Comparison of ENCODE assay signal across 9 mouse cellular contexts in the genomic region with DNA sequence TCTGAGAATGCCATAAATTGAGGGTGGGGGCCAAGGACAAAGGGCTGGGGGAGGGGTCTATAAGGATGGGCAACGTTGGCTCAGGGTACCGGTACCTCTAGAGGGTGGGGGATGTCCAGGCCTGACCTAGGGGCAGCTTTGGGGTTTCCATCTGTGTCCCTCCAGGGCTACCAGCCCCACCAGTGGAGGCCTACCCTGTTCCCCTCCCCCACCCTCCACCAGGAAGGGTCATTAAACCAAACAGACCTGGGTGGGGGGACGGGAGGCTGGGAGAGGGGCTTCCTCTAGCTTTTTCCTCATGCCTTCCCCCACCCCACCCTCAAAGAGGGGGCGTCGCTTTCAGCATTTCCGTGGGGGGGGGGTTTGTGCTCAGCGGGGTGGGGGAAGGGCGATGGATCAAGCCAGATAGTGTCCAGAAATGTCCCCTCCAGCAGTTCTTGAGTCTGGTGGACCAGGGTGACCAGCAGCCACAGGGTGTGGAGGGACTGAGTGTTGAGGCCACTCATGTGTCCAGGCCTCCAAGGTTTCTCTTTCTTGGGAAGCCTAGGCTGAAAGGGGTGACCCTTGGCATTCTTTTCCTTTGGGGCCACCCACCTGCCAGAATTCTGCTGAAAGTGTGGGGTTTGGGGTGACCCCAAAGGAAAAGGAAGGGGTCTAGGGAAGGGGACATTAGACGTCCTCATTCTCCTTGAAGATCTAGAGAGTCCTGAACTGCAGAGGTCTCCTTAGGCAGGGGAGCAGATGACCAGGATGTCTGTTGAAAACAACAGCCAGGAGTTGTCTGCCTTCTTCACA. TPM values are rescaled to one million over a fixed set of nuclear protein-coding genes. Genes with fewer than 3 reads are reported as not detected.
DNase-seq lines count a peak whose midpoint lies in the region; ATAC-seq lines count a peak whose summit lies in the region.
"Had no signal": no experiment of that assay in that cellular context is flagged by ENCODE, and none has a peak within 500 bp of the region (broad histone marks: within the 10 kb centered on the region; RNA-seq: fewer than 3 reads in every experiment).

No protein-coding gene starts in this region.

- WGBS in forebrain, embryonic 12.5 days, result 25% methylated on average over 9 of the region's 9 CpGs
- WGBS in limb, embryonic 10.5 days, result 7% methylated on average over 9 of the region's 9 CpGs
- WGBS in neural tube, embryonic 14.5 days, result 12% methylated on average over 9 of the region's 9 CpGs

- no peak for ATAC-seq in forebrain, embryonic 12.5 days (ENCODE audit: low FRiP score)
- ATAC-seq in neural tube, embryonic 14.5 days (ENCODE audit: low read depth), result no peak
- ATAC-seq: activated CD4-positive, CD25-positive, alpha-beta regulatory T cell, adult 4 months had no signal

- H3K36me3 ChIP-seq in forebrain, embryonic 12.5 days (replicated peaks), result peaks cover 36% of the 10 kb centered on the region
- H3K36me3 ChIP-seq in limb, embryonic 10.5 days, result peaks cover 44% of the 10 kb centered on the region
- peaks cover 13% of the 10 kb centered on the region for H3K36me3 ChIP-seq in neural tube, embryonic 14.5 days (ENCODE audit: control insufficient read depth, insufficient read depth, low read length)

- H3K9me3 ChIP-seq in forebrain, embryonic 12.5 days, result no peaks in the 10 kb centered on the region
- no peaks in the 10 kb centered on the region for H3K9me3 ChIP-seq in limb, embryonic 10.5 days (replicated peaks)
- no peaks in the 10 kb centered on the region for H3K9me3 ChIP-seq in neural tube, embryonic 14.5 days (ENCODE audit: control insufficient read depth, low read length)

- H3K4me2 ChIP-seq in forebrain, embryonic 12.5 days, result peak overlapping the region; percentile 89
- peak overlapping the region; percentile 83 for H3K4me2 ChIP-seq in neural tube, embryonic 14.5 days (ENCODE audit: low read depth, low read length)

- peak overlapping the region; percentile 87 for H3K9ac ChIP-seq in forebrain, embryonic 12.5 days
- peak overlapping the region; percentile 91 for H3K9ac ChIP-seq in neural tube, embryonic 14.5 days (replicated peaks; ENCODE audit: low read depth, low read length)

- peaks cover 59% of the 10 kb centered on the region for H3K4me1 ChIP-seq in forebrain, embryonic 12.5 days
- peaks cover 73% of the 10 kb centered on the region for H3K4me1 ChIP-seq in limb, embryonic 10.5 days
- H3K4me1 ChIP-seq in neural tube, embryonic 14.5 days (ENCODE audit: control insufficient read depth, insufficient read depth, low read length), result peaks cover 28% of the 10 kb centered on the region

- H3K27ac ChIP-seq in forebrain, embryonic 12.5 days, result peak overlapping the region; percentile 92; the same call in 1 of the 2 replicates
- H3K27ac ChIP-seq in limb, embryonic 10.5 days, result peak overlapping the region; percentile 95
- H3K27ac ChIP-seq in neural tube, embryonic 14.5 days (ENCODE audit: low read depth, low read length), result peak overlapping the region; percentile 62; the same call in 1 of the 2 replicates

- peaks cover 3% of the 10 kb centered on the region for H3K27me3 ChIP-seq in forebrain, embryonic 12.5 days
- peaks cover 2% of the 10 kb centered on the region for H3K27me3 ChIP-seq in limb, embryonic 10.5 days (ENCODE audit: low read depth, poor library complexity, severe bottlenecking)
- H3K27me3 ChIP-seq in neural tube, embryonic 14.5 days (ENCODE audit: control insufficient read depth, insufficient read depth, low read length), result no peaks in the 10 kb centered on the region

- peak; percentile 39 to 51 for DNase-seq in kidney, postnatal 4 days
- no peak for DNase-seq in kidney, postnatal 14 days
- DNase-seq in limb, embryonic 10.5 days (ENCODE audit: low spot score), result peak; percentile 58
- no peak for DNase-seq in frontal cortex, postnatal 14 days (ENCODE audit: low spot score in 2 of 2)
- no peak for DNase-seq in left cerebral cortex, adult 18-20 months (ENCODE audit: low spot score in 2 of 2)

- peak overlapping the region; percentile 90 for H3K4me3 ChIP-seq in forebrain, embryonic 12.5 days (replicated peaks)
- peak overlapping the region; percentile 76 for H3K4me3 ChIP-seq in limb, embryonic 10.5 days
- H3K4me3 ChIP-seq in neural tube, embryonic 14.5 days (ENCODE audit: low read depth, low read length), result peak overlapping the region; percentile 88

RNA-seq across cellular contexts. Expression of gene Arid3a, which starts 2.3 kb away (rescaled TPM):
- polyA plus RNA-seq in forebrain, embryonic 12.5 days (2016; fragmentation: Nextera tagmentation; extraction: Ambion mirVana), result 4.5 and 4.7 TPM in 2 replicates
- 18.2 and 29.4 TPM in 2 replicates for polyA plus RNA-seq in limb, embryonic 10.5 days (2016; fragmentation: Nextera tagmentation; extraction: Ambion mirVana)
- polyA plus RNA-seq in neural tube, embryonic 14.5 days (2014; fragmentation: Nextera tagmentation; extraction: Ambion mirVana), result 3.3 and 5.1 TPM in 2 replicates
- 1 to 10 TPM; 5.6 to 7.2 TPM for total RNA-seq in left cerebral cortex, adult 18-20 months (2021)

RNA-seq across cellular contexts. Expression of gene R3hdm4, which starts 8.1 kb away (rescaled TPM):
- polyA plus RNA-seq in forebrain, embryonic 12.5 days (2016; fragmentation: Nextera tagmentation; extraction: Ambion mirVana), result 162 and 173 TPM in 2 replicates
- polyA plus RNA-seq in limb, embryonic 10.5 days (2016; fragmentation: Nextera tagmentation; extraction: Ambion mirVana), result 116 and 143 TPM in 2 replicates
- 253 and 265 TPM in 2 replicates for polyA plus RNA-seq in neural tube, embryonic 14.5 days (2014; fragmentation: Nextera tagmentation; extraction: Ambion mirVana)
- 100 to 1,000 TPM; 307 to 318 TPM for total RNA-seq in left cerebral cortex, adult 18-20 months (2021)

RNA-seq across cellular contexts. Expression of gene Kiss1r, which starts 12.3 kb away (rescaled TPM):
- 0.96 and 1.1 TPM in 2 replicates for polyA plus RNA-seq in forebrain, embryonic 12.5 days (2016; fragmentation: Nextera tagmentation; extraction: Ambion mirVana)
- 0.31 and 0.49 TPM in 2 replicates for polyA plus RNA-seq in limb, embryonic 10.5 days (2016; fragmentation: Nextera tagmentation; extraction: Ambion mirVana)
- 2.2 and 2.3 TPM in 2 replicates for polyA plus RNA-seq in neural tube, embryonic 14.5 days (2014; fragmentation: Nextera tagmentation; extraction: Ambion mirVana)
- total RNA-seq in left cerebral cortex, adult 18-20 months (2021), result 10 to 100 TPM in 1 of 2 experiments, 1 to 10 TPM in 1; 5.3 to 10.3 TPM

RNA-seq across cellular contexts. Expression of gene Gm26602, which starts 18.4 kb away (rescaled TPM):
- 35.1 and 53.2 TPM in 2 replicates for polyA plus RNA-seq in forebrain, embryonic 12.5 days (2016; fragmentation: Nextera tagmentation; extraction: Ambion mirVana)
- polyA plus RNA-seq in limb, embryonic 10.5 days (2016; fragmentation: Nextera tagmentation; extraction: Ambion mirVana), result not detected in 2 replicates
- 5.9 and 9.1 TPM in 2 replicates for polyA plus RNA-seq in neural tube, embryonic 14.5 days (2014; fragmentation: Nextera tagmentation; extraction: Ambion mirVana)
- total RNA-seq in left cerebral cortex, adult 18-20 months (2021), result not detected
- total RNA-seq: hematopoietic stem cell, adult 5-6 weeks had no signal
- polyA plus RNA-seq: activated CD4-positive, CD25-positive, alpha-beta regulatory T cell, adult 4 months had no signal

RNA-seq across cellular contexts. Expression of gene Med16, which starts 20.4 kb away (rescaled TPM):
- polyA plus RNA-seq in forebrain, embryonic 12.5 days (2016; fragmentation: Nextera tagmentation; extraction: Ambion mirVana), result 59.9 and 62.3 TPM in 2 replicates
- 63.6 and 67.1 TPM in 2 replicates for polyA plus RNA-seq in limb, embryonic 10.5 days (2016; fragmentation: Nextera tagmentation; extraction: Ambion mirVana)
- polyA plus RNA-seq in neural tube, embryonic 14.5 days (2014; fragmentation: Nextera tagmentation; extraction: Ambion mirVana), result 33.2 and 38.7 TPM in 2 replicates
- total RNA-seq in left cerebral cortex, adult 18-20 months (2021), result 10 to 100 TPM; 48.6 to 63.7 TPM

Comparison
In these comparisons a context has a peak if more than half of its experiments do, and no peak if none do; other contexts are left out.
1. DNase-seq: peak in kidney, postnatal 4 days (2 of 2) and limb, embryonic 10.5 days (single experiment); none in kidney, postnatal 14 days (single experiment), frontal cortex, postnatal 14 days (0 of 2) and left cerebral cortex, adult 18-20 months (0 of 2).
2. Peak in every context shown above with its lines, with median percentiles within 50 percentile points of each other: H3K27ac ChIP-seq and H3K4me3 ChIP-seq.